In the genomic region with DNA sequence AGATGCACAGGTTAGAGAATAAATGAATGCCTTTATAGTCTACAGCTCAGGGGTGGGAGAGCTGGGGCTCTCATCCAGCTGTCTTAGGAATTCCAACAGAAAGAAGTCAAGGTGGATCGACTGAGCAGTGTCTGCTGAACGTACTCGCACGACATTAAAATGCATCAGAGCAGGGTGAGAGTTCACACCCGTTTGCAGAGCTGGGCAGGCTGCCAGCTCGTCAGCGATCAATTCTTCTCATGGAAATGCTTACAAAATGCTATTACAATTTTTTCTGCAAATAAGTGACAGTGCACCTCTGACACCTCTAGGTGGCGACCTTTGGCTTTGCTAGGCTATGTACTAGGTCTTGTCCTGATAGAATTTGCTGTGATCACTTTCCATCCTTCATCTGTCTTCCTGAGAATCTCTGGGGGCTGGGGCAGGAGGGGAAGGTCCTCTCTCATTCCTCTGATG, we compare ENCODE assay signal across 8 mouse cellular contexts.
DNase-seq lines count a peak whose midpoint lies in the region; ATAC-seq and TF ChIP-seq lines count a peak whose summit lies in the region.

No protein-coding gene starts in this region.

- H3K4me2 ChIP-seq in hindbrain, embryonic 11.5 days (replicated peaks; ENCODE audit: low read depth, low read length), result no peak overlapping the region
- no peak overlapping the region for H3K4me2 ChIP-seq in neural tube, embryonic 11.5 days (ENCODE audit: low read depth)

- DNase-seq in urinary bladder, postnatal 14 days (ENCODE audit: low spot score), result peak; percentile 3
- DNase-seq in urinary bladder, postnatal 25 days (ENCODE audit: low spot score), result no peak
- DNase-seq in cerebellum, postnatal 14 days, result peak; percentile 80 to 82
- DNase-seq in hindbrain, embryonic 11.5 days (ENCODE audit: low spot score), result peak; percentile 70
- peak; percentile 56 to 59 for DNase-seq in left cerebral cortex, adult 2 months (ENCODE audit: extremely low spot score in 1 of 2, low spot score in 2 of 2)
- peak; percentile 35 for DNase-seq in neural tube, embryonic 11.5 days (ENCODE audit: low spot score)
- DNase-seq in T-cell, adult 2 months (ENCODE audit: low spot score), result no peak

- intact Hi-C loops in left cerebral cortex, adult 2 months (cut with DNase I), result loop anchor here (2.0 to 5.0 kb wide), 2 partner anchors 377 to 1245 kb away; no protein-coding TSS in a partner anchor

- H3K4me1 ChIP-seq in hindbrain, embryonic 11.5 days (replicated peaks; ENCODE audit: control insufficient read depth, insufficient read depth, low read length), result no peaks in the 10 kb centered on the region
- H3K4me1 ChIP-seq in neural tube, embryonic 11.5 days (ENCODE audit: control insufficient read depth, insufficient read depth, low read length), result no peaks in the 10 kb centered on the region

- no peak overlapping the region for H3K27ac ChIP-seq in hindbrain, embryonic 11.5 days (ENCODE audit: low read depth, low read length)
- H3K27ac ChIP-seq in left cerebral cortex, adult 2 months, result no peak overlapping the region
- H3K27ac ChIP-seq in neural tube, embryonic 11.5 days (ENCODE audit: low read depth, low read length), result no peak overlapping the region

- no peak overlapping the region for H3K4me3 ChIP-seq in hindbrain, embryonic 11.5 days (ENCODE audit: low read depth, low read length)
- H3K4me3 ChIP-seq in left cerebral cortex, adult 2 months, result no peak overlapping the region
- no peak overlapping the region for H3K4me3 ChIP-seq in neural tube, embryonic 11.5 days (ENCODE audit: low read depth, low read length)

- ATAC-seq in hindbrain, embryonic 11.5 days (ENCODE audit: low FRiP score), result peak; percentile 91
- peak; percentile 72; the same call in 1 of the 2 replicates for ATAC-seq in neural tube, embryonic 11.5 days (ENCODE audit: insufficient read depth, low FRiP score, low TSS enrichment)
- no peak for ATAC-seq in activated CD4-positive, CD25-positive, alpha-beta regulatory T cell, adult 4 months

- no peak overlapping the region for H3K9ac ChIP-seq in hindbrain, embryonic 11.5 days (ENCODE audit: low read depth, low read length)
- no peak overlapping the region for H3K9ac ChIP-seq in neural tube, embryonic 11.5 days (ENCODE audit: low read length)

- H3K27me3 ChIP-seq in hindbrain, embryonic 11.5 days (ENCODE audit: control insufficient read depth, insufficient read depth, low read length), result no peaks in the 10 kb centered on the region
- H3K27me3 ChIP-seq in neural tube, embryonic 11.5 days (ENCODE audit: control insufficient read depth, insufficient read depth, low read length), result no peaks in the 10 kb centered on the region

- TF ChIP-seq CTCF in left cerebral cortex, adult 2 months (IDR thresholded peaks at IDR 0.05), result peak; percentile 73

- no peaks in the 10 kb centered on the region for H3K9me3 ChIP-seq in hindbrain, embryonic 11.5 days (ENCODE audit: control insufficient read depth, low read length)
- H3K9me3 ChIP-seq in neural tube, embryonic 11.5 days (ENCODE audit: control insufficient read depth, low read length), result no peaks in the 10 kb centered on the region

- WGBS in hindbrain, embryonic 11.5 days, result 49% methylated on average over 8 of the region's 8 CpGs
- WGBS in neural tube, embryonic 11.5 days, result 54% methylated on average over 8 of the region's 8 CpGs

- H3K36me3 ChIP-seq in hindbrain, embryonic 11.5 days (ENCODE audit: control insufficient read depth, insufficient read depth, low read length), result no peaks in the 10 kb centered on the region
- H3K36me3 ChIP-seq in neural tube, embryonic 11.5 days (ENCODE audit: control insufficient read depth, insufficient read depth, low read length), result no peaks in the 10 kb centered on the region

Comparison
In these comparisons a context has a peak if more than half of its experiments do, and no peak if none do; other contexts are left out.
1. DNase-seq: peak in urinary bladder, postnatal 14 days (single experiment), cerebellum, postnatal 14 days (2 of 2), hindbrain, embryonic 11.5 days (single experiment), left cerebral cortex, adult 2 months (2 of 2) and neural tube, embryonic 11.5 days (single experiment); none in urinary bladder, postnatal 25 days (single experiment) and T-cell, adult 2 months (single experiment).